Mouse (Mus musculus) adipocyte (in vitro differentiated cells): Measurements from ENCODE around the gene Rhox11.
A peak's percentile ranks its signal among the peaks of the same experiment; 100 is the strongest.
"Not testable (repeated sequence)": the region's sequence is repeated elsewhere in the genome, so short reads cannot be mapped to it uniquely, and the experiment has no call there.

Experiments
- DNase-seq: peaks from one replicate; pipeline ENCODE4 v3.0.0-alpha.2; 2016; ENCODE audit warnings: low spot score

The Rhox11 gene

DNA sequence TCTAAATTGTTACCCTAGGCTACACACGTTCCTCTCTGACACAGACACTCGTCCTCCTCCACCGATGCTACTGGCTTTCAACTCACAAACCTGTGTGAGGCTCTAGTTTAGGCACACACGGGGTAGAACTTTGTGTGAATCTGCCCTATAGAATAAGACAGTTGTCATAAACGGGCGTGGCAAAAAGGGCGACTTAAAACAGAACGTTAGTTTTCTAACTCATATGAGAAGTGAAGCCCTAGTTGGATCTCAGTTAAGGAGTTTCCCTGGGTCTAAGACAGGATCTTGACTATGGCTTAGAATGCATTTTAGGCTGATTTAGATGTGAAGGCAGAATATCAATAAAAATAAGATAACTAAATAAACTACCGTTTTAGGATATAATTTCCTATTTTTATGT is at the start of gene Rhox11:
Rhox11 (minus strand) TSS at position 101 of the 400 bp plus-strand sequence.
- no peak for DNase-seq

DNA sequence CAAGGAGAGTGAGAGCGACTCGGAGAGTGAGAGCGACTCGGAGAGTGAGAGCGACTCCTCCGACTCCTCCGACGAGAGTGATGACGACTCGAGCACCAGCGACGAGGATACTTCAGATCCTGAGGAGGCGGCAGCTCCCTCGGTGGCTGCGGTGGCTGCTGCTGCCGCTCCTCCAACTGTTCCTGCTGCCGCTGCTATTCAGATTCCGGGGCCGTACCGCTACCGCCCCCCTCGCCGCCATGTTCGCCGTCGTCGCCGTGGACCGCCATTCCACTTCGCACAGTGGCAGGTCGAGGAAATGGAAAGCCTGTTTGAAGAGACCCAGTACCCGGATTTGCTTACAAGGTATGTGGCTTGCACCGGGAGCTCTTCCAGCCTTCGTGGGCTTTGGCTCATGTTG is 36.5 kb upstream of the Rhox11 start:
- no peak for DNase-seq

DNA sequence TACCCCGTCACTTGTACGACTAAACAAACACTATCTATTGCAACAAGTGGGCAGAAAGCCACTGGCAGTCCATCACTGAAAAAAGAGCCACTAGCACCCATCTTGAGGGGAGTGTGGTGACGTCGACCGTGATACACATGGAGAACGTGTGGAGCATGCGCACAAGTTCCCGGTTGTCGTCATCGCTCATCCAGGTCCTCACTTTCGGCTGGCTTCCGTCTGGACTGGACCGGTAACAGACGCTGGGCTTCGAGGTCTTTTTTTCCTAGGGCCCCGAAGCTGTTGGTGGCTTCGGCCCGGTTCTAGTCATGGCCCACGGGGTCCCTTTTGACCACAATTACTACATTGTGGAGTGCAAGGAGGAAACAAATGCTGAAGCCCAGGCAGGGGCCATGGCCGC is 36.0 kb upstream of the Rhox11 start, which contains the start of gene Rhox13:
Rhox13 (plus strand) TSS at position 238 of the 400 bp plus-strand sequence.
- no peak for DNase-seq

DNA sequence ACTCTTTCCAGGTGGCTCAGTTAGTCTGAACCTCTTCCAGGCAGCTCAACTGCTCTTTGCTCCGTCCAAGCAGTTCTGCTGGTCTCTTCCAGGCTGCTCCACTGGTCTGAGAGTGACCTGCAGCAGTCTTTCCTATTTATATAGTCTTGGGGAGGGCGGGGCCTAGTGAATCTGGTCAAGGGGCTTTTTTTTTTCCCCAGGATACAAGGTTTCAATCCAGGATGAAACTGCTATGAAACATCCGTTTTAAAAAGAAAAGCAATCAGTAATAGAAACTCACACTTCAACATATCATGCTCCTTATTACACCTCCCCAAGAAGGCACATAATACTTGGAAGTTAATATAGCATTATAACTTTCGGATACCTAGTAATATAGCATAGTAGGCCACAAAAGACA is 25.9 kb upstream of the Rhox11 start, which contains the start of gene Rhox12:
Rhox12 (minus strand) TSS at position 101 of the 400 bp plus-strand sequence.
- DNase-seq: no peak

DNA sequence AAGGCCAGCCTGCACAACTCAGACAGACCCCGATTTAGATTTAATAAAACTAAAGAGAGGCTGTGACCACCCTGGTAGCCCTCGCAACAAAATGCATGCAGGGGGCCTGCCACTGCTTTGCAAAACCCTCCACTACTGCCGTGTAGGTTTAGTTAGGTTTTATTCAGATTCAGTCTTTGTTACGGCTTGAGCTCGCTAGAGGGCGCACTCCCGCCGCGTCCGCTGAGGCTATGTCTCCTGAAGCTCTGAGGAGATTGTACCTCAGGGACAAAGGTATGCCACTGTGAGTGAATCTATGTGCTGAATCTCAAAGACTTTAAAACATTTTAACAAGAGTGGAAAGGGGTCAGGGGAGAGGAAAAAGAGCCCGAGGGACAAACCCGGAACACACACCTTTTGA is 715 bp downstream of the Rhox11 start:
- peak; percentile 3 for DNase-seq

DNA sequence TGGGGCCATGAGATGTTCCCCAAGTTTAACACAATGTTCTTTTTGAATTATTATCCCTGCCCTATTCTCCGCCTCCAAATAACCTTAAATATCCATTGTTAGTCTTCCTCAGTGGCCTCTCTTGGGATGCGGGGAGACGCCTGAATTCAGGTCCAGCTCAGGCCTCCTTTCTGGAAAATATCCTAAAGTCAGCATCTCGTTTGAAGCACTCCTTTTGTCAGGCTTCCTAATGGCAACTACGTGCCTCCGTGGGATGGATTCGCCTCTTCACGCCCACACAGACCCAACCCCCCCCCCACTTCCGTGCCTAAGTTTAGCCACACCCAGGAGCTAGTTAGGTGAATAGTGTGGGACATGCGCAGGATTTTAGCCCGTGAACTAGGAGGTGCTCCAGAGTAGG is 18.8 kb downstream of the Rhox11 start, which contains the start of gene Rhox10:
Rhox10 (plus strand) TSS at position 301 of the 400 bp plus-strand sequence.
- DNase-seq: no peak

DNA sequence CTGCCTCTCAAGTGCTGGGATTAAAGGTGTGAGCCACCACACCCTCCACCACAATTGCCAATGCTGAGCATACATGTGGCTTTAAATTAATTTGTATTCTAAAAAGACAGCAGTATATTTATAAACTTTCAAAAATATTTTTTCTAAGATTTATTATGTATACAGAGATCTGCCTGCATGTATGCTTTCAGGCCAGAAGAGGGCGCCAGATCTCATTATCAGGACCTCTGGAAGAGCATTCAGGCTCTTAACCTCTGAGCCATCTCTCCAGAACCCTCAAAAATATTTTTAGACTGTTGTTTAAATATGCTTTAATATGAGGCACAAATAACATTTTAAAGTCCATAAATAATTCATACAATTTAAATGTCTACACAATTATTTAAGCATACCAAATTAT is 23.4 kb downstream of the Rhox11 start:
- peak; percentile 49 for DNase-seq

DNA sequence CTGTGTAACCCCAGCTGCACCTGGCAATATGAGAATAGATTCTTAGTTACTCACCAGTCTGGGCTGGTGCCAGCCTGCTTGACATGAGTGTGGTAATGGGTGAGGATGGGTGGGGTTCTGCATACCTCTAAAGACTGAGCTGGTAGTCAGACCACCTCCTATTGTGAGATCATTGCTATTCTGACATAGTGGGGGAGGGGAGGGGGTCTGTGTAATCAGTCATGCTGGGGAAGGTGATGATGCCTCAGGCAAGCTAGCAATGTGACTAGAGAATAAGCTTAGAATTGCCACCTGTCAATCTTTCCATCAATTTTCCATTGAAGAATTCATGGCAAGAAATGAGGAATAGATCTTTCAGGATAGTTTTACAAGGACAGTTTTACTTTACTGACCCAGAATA is 41.9 kb downstream of the Rhox11 start, which contains the start of gene Btg1-ps2:
Btg1-ps2 (minus strand) TSS at position 101 of the 400 bp plus-strand sequence.
- DNase-seq: not testable (repeated sequence)

DNA sequence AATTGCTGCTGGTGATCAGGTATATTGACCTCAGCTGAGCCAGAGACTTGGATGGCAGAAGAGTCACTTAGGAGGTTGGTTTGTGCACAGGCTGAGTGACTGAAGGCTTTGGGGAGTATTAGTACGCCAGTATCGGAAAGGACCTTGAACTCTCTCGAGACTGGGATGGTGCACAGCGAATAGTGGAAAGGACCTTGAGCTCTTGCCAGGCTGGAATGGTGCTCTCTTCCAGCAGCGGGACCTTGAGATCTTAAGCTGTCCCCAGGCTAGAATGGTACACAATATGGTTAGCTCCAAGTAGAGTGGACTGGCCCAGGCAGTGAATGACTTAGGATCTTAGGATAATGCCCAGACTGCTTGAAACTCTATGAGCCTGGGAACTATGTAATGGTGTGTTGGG is 45.3 kb downstream of the Rhox11 start:
- DNase-seq: no peak

DNA sequence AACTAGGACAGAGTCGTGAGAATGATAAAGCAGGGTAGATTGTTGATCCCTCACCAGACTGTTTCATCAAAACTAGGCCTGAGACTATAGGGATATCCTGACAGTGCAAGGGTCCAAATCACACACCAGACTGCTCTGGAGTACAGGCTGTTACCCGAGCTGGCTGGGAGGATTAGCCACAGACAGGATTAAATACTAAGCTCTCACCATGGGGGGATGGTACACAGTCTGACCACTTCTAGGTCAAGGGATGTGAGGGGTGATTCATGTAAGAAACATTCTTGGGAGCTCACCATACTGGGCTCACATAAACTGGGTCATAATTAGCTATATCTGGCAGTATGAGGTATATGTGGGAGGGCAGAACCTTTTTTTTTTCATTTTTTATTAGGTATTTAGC is 51.1 kb downstream of the Rhox11 start:
- no peak for DNase-seq
